Mouse (Mus musculus) testis, postnatal 14 days (tissue): ENCODE measurements around the gene Pnp2.
A peak's percentile ranks its signal among the peaks of the same experiment; 100 is the strongest.
"Not testable (repeated sequence)": the region's sequence is repeated elsewhere in the genome, so short reads cannot be mapped to it uniquely, and the experiment has no call there.

ENCODE experiments used
- DNase-seq: peaks from one replicate; pipeline ENCODE4 v3.0.0; 2021; ENCODE audit warnings: low spot score

Gene Pnp2

GRCm38 (mm10) chr14:50955942-50956508 is at the start of gene Pnp2:
Gene Pnp2 (plus strand): TSS chr14:50955992.
- DNase-seq = peak; percentile 16

DNA sequence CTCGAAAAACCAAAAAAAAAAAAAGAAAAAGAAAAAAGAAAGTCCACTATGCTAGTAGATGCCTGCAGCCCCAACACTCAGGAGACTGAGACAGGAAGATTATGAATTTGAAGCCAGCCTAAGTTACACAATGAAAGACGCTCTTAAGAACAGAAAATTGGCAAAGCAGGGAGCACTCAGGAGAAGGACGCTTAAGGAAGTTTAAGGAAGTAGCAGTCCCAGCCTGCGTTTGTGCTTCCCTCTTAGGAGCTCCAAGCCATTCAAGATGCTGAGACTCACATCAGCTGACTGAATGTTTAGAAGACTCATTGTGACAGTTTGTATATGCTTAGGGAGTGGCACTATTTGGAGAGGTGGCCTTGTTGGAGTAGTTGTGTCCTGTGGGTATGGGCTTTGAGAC is 47.7 kb upstream of the Pnp2 start:
- DNase-seq = no peak

GRCm38 (mm10) chr14:50911356-50911755 is 44.4 kb upstream of the Pnp2 start:
- no peak for DNase-seq

GRCm38 (mm10) chr14:50923437-50923836 is 32.4 kb upstream of the Pnp2 start:
- DNase-seq = not testable (repeated sequence)

DNA sequence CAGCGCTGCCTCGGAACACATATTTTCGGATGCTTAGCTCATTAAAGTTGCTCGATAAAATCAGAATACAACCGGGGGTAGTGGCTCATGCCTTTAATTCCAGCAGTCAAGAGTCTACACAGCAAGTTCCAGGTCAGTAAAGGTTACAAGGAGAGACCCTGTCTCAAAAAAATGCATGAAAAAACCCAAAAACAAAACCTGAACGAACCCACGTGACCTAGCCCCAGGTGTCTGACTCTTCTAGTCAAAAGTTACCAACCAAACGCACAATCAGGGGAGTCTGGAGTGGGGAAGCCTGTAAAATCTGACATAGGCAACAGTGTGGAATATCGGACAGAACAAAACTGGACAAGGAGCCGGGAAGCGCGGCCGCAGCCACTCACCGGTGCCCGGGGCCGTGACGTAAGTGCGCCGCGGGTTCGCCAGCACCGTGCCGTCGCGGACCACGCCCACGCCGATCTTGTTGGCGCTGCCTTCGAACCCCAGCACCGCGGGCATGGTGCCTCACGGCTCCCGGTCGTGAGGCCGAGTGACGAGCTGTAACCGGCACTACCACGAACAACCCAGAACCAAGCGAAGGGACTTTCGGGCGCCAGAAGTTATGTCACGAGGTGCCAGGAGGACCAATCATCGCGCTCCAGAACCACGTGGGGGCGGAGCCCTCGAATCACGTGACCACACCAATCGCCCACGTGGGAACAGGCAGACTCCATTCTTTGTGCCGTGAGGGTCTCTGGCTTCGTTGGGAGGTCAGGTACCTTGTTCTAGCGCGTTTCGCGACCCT is 31.3 kb upstream of the Pnp2 start, which contains the start of the genes Osgep and Apex1:
Osgep (minus strand) TSS at position 613 of the 784 bp plus-strand sequence.
Apex1 (plus strand) TSS at position 688 of the 784 bp plus-strand sequence.
- peak; percentile 95 for DNase-seq

DNA sequence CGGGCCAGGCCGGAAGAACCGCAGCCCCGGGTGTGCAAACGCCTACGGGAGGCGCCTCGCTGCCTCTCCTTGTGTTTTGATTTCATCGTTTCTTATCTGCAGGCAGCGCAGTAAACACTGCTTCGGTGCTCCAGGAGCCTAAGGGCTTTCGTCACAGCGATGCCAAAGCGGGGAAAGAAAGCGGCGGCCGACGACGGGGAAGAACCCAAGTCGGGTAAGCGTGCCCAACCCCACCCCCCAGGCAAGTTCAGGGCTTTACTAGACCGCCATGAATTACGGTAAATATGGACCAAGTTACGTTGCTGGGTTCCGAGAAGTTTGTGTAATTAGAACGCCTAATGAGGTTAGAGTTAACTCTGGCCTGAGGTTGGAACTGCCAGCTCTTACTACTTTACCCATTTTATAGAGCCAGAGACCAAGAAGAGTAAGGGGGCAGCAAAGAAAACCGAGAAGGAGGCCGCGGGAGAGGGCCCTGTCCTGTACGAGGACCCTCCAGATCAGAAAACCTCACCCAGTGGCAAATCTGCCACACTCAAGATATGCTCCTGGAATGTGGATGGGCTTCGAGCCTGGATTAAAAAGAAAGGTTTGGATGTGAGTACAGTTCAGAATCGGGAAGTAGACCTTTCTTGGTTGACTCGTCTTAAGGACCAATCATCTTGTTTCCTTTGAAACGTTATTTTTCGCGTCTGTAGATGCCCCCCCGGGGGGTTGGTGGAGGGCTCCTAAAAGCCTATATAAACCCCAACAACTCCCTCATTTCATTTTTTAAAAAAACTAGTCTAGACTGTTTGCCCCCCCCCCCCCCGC is 30.5 kb upstream of the Pnp2 start:
- DNase-seq = no peak

DNA sequence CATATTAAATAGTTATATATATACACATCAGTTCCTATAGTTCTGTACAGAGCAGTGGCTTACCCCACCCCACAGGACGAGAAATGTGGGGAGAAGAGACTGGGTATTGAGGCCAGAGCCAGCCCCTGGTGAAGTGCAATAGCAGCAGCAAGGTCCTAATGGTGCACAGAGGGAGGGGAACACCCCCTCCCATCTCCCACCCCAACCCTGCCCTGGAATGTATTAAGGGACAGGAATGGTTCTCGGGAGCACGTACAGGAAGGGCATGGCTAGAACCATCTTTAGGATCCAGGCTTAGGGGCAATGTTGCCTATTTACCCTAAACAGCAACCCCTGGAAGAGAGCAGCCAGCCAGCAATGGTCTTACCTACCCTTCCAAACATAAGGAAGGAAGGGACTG is 28.4 kb upstream of the Pnp2 start:
- no peak for DNase-seq

GRCm38 (mm10) chr14:50929951-50930350 is 25.8 kb upstream of the Pnp2 start:
- no peak for DNase-seq

DNA sequence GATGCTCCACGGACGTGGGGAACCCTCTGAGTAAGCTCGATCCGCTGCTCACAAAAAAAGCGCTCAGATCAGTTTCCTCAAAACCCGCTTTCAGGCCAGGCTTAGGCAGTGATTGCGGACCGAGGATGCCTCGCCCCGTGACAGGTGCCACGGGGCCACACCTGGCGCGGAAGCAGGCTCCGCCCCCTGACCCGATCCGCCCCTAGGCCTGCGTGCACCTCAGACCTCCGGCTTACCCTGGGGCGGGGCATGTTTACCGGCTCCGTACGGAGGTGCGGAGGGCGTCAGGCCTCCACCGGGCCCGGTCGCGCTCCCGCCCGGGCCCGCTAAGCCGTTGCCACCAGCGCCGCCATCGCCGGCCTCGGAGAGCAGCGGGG is 25.4 kb upstream of the Pnp2 start:
- DNase-seq = peak; percentile 85

DNA sequence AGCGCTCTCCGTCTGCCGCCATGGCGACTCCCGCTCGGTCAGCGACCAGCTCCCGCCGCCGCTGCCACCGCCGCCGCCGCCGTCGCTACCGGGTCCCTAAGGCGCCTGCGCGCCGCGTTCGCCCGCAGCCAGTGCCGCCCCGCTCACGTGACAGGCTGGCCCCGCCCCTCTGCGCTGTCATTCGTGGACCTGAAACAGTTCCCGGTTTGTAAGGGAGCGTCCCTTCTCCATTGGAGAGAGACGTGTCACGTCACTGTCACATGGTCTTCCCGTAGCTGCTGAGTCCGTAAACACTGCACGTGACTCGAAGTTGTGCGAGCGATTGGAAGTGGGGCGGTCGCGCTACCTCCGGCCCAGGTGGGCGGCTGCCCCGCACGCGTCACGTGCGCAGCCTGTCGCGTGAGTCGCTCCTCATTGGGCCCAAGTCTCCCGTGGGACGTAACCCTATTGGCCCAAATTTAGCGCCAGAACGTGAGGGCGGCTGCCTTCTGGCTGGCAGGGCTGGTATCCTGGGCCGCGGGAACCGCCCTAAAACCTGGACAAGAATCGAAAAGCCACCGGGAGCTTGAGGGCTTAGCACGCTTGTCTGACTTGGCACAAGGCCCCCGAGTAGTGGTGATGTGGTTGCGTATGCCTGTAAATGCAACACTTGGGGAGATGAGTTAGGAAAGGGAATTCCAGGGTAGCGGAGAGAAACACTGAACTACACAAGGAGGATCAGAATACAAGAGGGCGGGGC is 24.9 kb upstream of the Pnp2 start, which contains the start of the genes Pip4p1 and Pnp:
Pip4p1 (minus strand) TSS at position 103 of the 739 bp plus-strand sequence.
Pnp (plus strand) TSS at position 329 of the 739 bp plus-strand sequence.
- DNase-seq = peak; percentile 99

GRCm38 (mm10) chr14:50931493-50932020 is 24.2 kb upstream of the Pnp2 start:
- DNase-seq = no peak

DNA sequence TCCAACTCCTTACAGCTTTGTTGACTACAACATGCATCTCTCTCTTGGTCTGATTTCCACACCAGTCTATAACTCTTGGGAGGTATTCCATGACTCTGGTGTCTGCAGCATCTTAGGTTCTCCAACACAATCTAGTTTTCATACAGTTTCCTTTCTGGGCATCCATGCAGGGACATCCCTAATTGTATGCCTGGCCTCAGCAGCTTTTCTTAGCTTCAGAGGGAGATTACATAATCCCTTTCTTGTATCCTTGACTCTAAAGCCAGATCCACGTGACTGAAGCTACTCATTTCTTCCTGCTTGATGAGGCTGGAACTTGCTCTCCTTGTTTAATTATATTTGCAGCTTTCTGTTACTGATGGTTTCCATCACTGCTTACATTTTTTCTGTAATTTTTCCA is 19.1 kb upstream of the Pnp2 start:
- DNase-seq = no peak

- DNase-seq = no peak
Observed at GRCm38 (mm10) chr14:50938119-50938908, 17.5 kb upstream of the Pnp2 start.

DNA sequence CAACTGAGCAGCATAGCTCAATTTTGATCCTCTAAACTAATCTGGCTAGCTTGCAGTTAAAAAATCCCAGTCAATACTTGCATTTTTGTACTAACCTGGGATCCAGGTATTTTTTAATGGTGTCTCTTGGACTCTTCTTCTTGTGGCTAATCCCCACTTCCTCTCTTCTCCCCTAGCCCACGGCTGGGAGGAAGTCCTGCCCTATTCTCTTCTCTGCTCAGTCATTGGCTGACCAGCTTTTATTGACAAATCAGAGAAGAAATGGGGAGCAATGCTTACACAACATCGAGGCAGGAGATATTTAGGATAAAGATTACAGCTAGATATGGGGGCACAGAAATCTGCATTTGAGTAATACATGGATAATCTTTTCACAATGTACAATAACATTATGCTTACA is 16.9 kb upstream of the Pnp2 start:
- DNase-seq = no peak

GRCm38 (mm10) chr14:50943932-50944667 is 11.7 kb upstream of the Pnp2 start, which contains the start of gene Gm49342:
Gene Gm49342 (plus strand): TSS chr14:50944517.
- peak; percentile 88 for DNase-seq

- DNase-seq = not testable (repeated sequence)
Observed at GRCm38 (mm10) chr14:50944668-50945033, 11.1 kb upstream of the Pnp2 start.

DNA sequence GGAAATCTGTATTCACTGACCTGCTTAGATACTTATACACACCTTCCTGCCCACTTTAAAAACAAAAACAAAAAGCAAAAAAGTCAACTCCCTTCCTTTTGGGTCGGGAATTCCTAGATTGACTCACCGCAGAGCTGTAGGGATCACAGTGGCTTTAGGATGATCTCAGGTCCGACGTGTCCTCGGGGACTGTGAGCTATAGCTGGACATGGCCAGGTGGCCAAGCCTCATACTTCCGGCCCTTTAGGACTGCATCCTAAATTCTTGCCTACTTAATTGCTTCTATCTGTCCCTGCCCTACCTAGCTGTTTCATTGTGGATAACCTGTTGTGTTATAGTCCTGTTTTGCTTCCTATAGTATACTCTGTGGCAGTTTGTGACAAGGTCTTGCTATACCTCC is 10.7 kb upstream of the Pnp2 start:
- not testable (repeated sequence) for DNase-seq

- DNase-seq = not testable (repeated sequence)
Observed at GRCm38 (mm10) chr14:50945526-50945925, 10.3 kb upstream of the Pnp2 start.

GRCm38 (mm10) chr14:50955487-50955886 is 305 bp upstream of the Pnp2 start:
- DNase-seq = no peak

DNA sequence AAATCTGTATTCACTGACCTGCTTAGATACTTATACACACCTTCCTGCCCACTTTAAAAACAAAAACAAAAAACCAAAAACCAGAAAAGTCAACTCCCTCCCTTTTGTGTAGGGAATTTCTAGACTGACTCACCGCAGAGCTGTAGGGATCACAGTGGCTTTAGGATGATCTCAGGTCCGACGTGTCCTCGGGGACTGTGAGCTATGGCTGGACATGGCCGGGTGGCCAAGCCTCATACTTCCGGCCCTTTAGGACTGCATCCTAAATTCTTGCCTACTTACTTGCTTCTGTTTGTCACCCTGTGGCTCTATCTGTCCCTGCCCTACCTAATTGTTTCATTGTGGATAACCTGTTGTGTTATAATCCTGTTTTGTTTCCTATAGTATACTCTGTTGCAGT is 932 bp downstream of the Pnp2 start:
- DNase-seq = not testable (repeated sequence)
